In the genomic region with DNA sequence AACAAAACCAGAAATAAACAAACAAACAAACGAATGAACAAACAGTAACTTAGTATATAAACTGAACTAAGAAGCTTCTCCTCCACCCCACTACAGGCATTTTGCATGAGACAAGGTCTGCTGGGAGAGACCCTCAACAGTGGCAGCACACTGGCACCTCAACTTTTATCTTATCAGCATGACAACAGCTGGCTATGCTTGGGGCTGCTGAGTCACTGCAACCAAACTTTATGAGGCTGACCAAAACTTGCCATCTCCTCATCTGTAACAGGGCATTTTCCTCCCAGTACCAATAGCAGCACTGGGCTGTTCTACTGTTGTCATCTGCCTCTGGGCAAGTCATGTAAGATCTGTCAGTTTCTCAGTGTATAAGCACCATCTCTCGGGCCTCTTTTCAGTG, we compare ENCODE assay signal across 17 mouse cellular contexts. TPM values are rescaled to one million over a fixed set of nuclear protein-coding genes. Genes with fewer than 3 reads are reported as not detected.
DNase-seq lines count a peak whose midpoint lies in the region; ATAC-seq and TF ChIP-seq lines count a peak whose summit lies in the region.
"Had no signal": no experiment of that assay in that cellular context is flagged by ENCODE, and none has a peak within 500 bp of the region (broad histone marks: within the 10 kb centered on the region; RNA-seq: fewer than 3 reads in every experiment).

No protein-coding gene starts in this region.

- H3K4me2 ChIP-seq in lung, embryonic 14.5 days: peak overlapping the region; percentile 70
- H3K4me2 ChIP-seq in liver, embryonic 16.5 days (ENCODE audit: low read depth, low read length): peak overlapping the region; percentile 64
- H3K4me2 ChIP-seq in forebrain, embryonic 11.5 days (ENCODE audit: low read depth, low read length, severe bottlenecking): no peak overlapping the region

- H3K79me2 ChIP-seq in MEL (ENCODE audit: control insufficient read depth, insufficient read depth, low read length, poor library complexity): peaks cover 82% of the 10 kb centered on the region

- TF ChIP-seq EP300 in MEL (IDR thresholded peaks at IDR 0.05; ENCODE audit: low read depth in 1 of 2, low read length in 2 of 2): peak; percentile 80 to 82

- peaks cover 16% of the 10 kb centered on the region for H3K36me3 ChIP-seq in lung, embryonic 14.5 days (ENCODE audit: insufficient read depth)
- peaks cover 11 to 34% of the 10 kb centered on the region in 2 experiments for H3K36me3 ChIP-seq in MEL (ENCODE audit: control insufficient read depth in 1 of 2, insufficient read depth in 2 of 2, low read length in 2 of 2)
- peaks cover 18% of the 10 kb centered on the region for H3K36me3 ChIP-seq in liver, embryonic 16.5 days (ENCODE audit: control insufficient read depth, insufficient read depth)
- no peaks in the 10 kb centered on the region for H3K36me3 ChIP-seq in forebrain, embryonic 11.5 days (ENCODE audit: control insufficient read depth, insufficient read depth, low read length)

- H3K9me3 ChIP-seq in lung, embryonic 14.5 days (ENCODE audit: low read depth, low read length): no peaks in the 10 kb centered on the region
- no peaks in the 10 kb centered on the region for H3K9me3 ChIP-seq in MEL (replicated peaks; ENCODE audit: insufficient read depth, low read length)
- no peaks in the 10 kb centered on the region for H3K9me3 ChIP-seq in liver, embryonic 16.5 days (replicated peaks; ENCODE audit: control insufficient read depth, low read length)
- H3K9me3 ChIP-seq in forebrain, embryonic 11.5 days (ENCODE audit: control insufficient read depth, low read length): no peaks in the 10 kb centered on the region
- H3K9me3 ChIP-seq: embryonic facial prominence, embryonic 10.5 days; forebrain, embryonic 13.5 days had no signal

- TF ChIP-seq CTCF in lung, embryonic 14.5 days (IDR thresholded peaks at IDR 0.05; ENCODE audit: low read depth): no peak
- no peak for TF ChIP-seq CTCF in MEL (IDR thresholded peaks at IDR 0.05 in 2 of 3, conservative IDR thresholded peaks at IDR 0.05 in 1 of 3; ENCODE audit: control insufficient read depth in 1 of 3, insufficient read depth in 1 of 3, low read depth in 2 of 3, low read length in 3 of 3, poor library complexity in 1 of 3, severe bottlenecking in 1 of 3)

- DNase-seq in lung, embryonic 14.5 days: no peak
- DNase-seq in lung, postnatal 4 days: no peak
- peak; percentile 79 for DNase-seq in MEL (ENCODE audit: low read depth, low spot score)
- no peak for DNase-seq in forebrain, embryonic 11.5 days (ENCODE audit: low spot score)
- no peak for DNase-seq in left cerebral cortex, adult 9 months (ENCODE audit: low spot score in 2 of 2)
- DNase-seq: cerebellum, adult 8-10 months; gastrocnemius, postnatal 10 days; kidney, postnatal 10 days; right cerebral cortex, postnatal 14 days had no signal

- ATAC-seq in lung, embryonic 14.5 days (ENCODE audit: insufficient read depth): no peak
- ATAC-seq in common myeloid progenitor, adult 5-6 weeks (replicated peaks; ENCODE audit: low read depth, poor library complexity, severe bottlenecking): peak; percentile 16
- ATAC-seq in liver, embryonic 16.5 days (ENCODE audit: low read depth): peak; percentile 59
- no peak for ATAC-seq in forebrain, embryonic 11.5 days (replicated peaks; ENCODE audit: low FRiP score)
- ATAC-seq: activated CD4-positive, CD25-positive, alpha-beta regulatory T cell, adult 4 months; forebrain, embryonic 13.5 days had no signal

- no peak for TF ChIP-seq RAD21 in MEL (IDR thresholded peaks at IDR 0.05; ENCODE audit: low read depth, low read length)

- no peaks in the 10 kb centered on the region for H3K27me3 ChIP-seq in lung, embryonic 14.5 days (ENCODE audit: insufficient read depth, low read length)
- no peaks in the 10 kb centered on the region for H3K27me3 ChIP-seq in MEL (ENCODE audit: control insufficient read depth in 1 of 2, insufficient read depth in 2 of 2, low read length in 2 of 2)
- no peaks in the 10 kb centered on the region for H3K27me3 ChIP-seq in liver, embryonic 16.5 days (ENCODE audit: control insufficient read depth, insufficient read depth, low read depth, low read length)
- no peaks in the 10 kb centered on the region for H3K27me3 ChIP-seq in forebrain, embryonic 11.5 days (ENCODE audit: control insufficient read depth, insufficient read depth, low read length)
- H3K27me3 ChIP-seq: forebrain, embryonic 13.5 days had no signal

- no peak for TF ChIP-seq POLR2A in MEL (IDR thresholded peaks at IDR 0.05; ENCODE audit: control insufficient read depth in 1 of 2, insufficient read depth in 1 of 2, low read depth in 1 of 2, low read length in 2 of 2, poor library complexity in 1 of 2)

- peaks cover 16% of the 10 kb centered on the region for H3K4me1 ChIP-seq in lung, embryonic 14.5 days (ENCODE audit: insufficient read depth)
- H3K4me1 ChIP-seq in MEL (ENCODE audit: control insufficient read depth in 1 of 2, insufficient read depth in 2 of 2, low read length in 2 of 2): peaks cover 21 to 23% of the 10 kb centered on the region in 2 experiments
- H3K4me1 ChIP-seq in liver, embryonic 16.5 days (ENCODE audit: control insufficient read depth, low read depth, low read length): peaks cover 47% of the 10 kb centered on the region
- H3K4me1 ChIP-seq in forebrain, embryonic 11.5 days (replicated peaks; ENCODE audit: control insufficient read depth, insufficient read depth, low read length): peaks cover 11% of the 10 kb centered on the region

- H3K27ac ChIP-seq in lung, embryonic 14.5 days (ENCODE audit: low read depth): peak overlapping the region; percentile 18; the same call in 1 of the 2 replicates
- peak overlapping the region; percentile 38 for H3K27ac ChIP-seq in MEL (ENCODE audit: control insufficient read depth, low read depth, low read length)
- peak overlapping the region; percentile 99 for H3K27ac ChIP-seq in liver, embryonic 16.5 days (ENCODE audit: low read length)
- no peak overlapping the region for H3K27ac ChIP-seq in forebrain, embryonic 11.5 days (ENCODE audit: low read depth, low read length)
- H3K27ac ChIP-seq: embryonic facial prominence, embryonic 10.5 days; forebrain, embryonic 13.5 days; macrophage had no signal

- WGBS in lung, embryonic 14.5 days: 76% methylated on average over 2 of the region's 2 CpGs
- WGBS in liver, embryonic 16.5 days (ENCODE audit: insufficient replicate concordance): 34% methylated on average over 2 of the region's 2 CpGs
- 88% methylated on average over 2 of the region's 2 CpGs for WGBS in forebrain, embryonic 11.5 days

- H3K9ac ChIP-seq in lung, embryonic 14.5 days: no peak overlapping the region
- no peak overlapping the region for H3K9ac ChIP-seq in MEL (ENCODE audit: control insufficient read depth, low read depth, low read length, poor library complexity, severe bottlenecking)
- H3K9ac ChIP-seq in liver, embryonic 16.5 days (ENCODE audit: low read depth, low read length): peak overlapping the region; percentile 99
- no peak overlapping the region for H3K9ac ChIP-seq in forebrain, embryonic 11.5 days (ENCODE audit: low read length)
- H3K9ac ChIP-seq: forebrain, embryonic 13.5 days had no signal

- H3K4me3 ChIP-seq in lung, embryonic 14.5 days (ENCODE audit: low read depth, low read length): peak overlapping the region; percentile 6; the same call in 1 of the 2 replicates
- 0 out of 4 replicates have a peak overlapping the region, but pooled peaks of 1 of the 2 experiments have one; percentile 6 for H3K4me3 ChIP-seq in MEL (ENCODE audit: control insufficient read depth in 1 of 2, insufficient read depth in 1 of 2, low read depth in 2 of 2, low read length in 2 of 2)
- peak overlapping the region; percentile 98 for H3K4me3 ChIP-seq in liver, embryonic 16.5 days (ENCODE audit: low read depth, low read length)
- no peak overlapping the region for H3K4me3 ChIP-seq in forebrain, embryonic 11.5 days (ENCODE audit: low read depth, low read length)
- H3K4me3 ChIP-seq: embryonic facial prominence, embryonic 10.5 days; forebrain, embryonic 13.5 days had no signal

RNA-seq across cellular contexts. Expression of a gene that starts 3.0 kb away (rescaled TPM):
- polyA plus RNA-seq in lung, embryonic 14.5 days (2014; fragmentation: Nextera tagmentation; extraction: Ambion mirVana): 46.6 and 52.0 TPM in 2 replicates
- 34.6 and 38.1 TPM in 2 replicates for total RNA-seq in MEL (2012; rRNA removed)
- polyA plus RNA-seq in MEL (2012; ENCODE audit: insufficient read depth in 1 of 2, insufficient read length in 2 of 2, low read depth in 1 of 2, low replicate concordance in 2 of 2, missing spikeins in 1 of 2): 10 to 100 TPM in 1 of 2 experiments, not detected in 1; 33.6 TPM
- 21.9 and 22.5 TPM in 2 replicates for total RNA-seq in common myeloid progenitor, adult 5-6 weeks (2017)
- polyA plus RNA-seq in liver, embryonic 16.5 days (2015; fragmentation: Nextera tagmentation; extraction: Ambion mirVana): 38.9 and 39.2 TPM in 2 replicates
- 57.4 and 60.3 TPM in 2 replicates for polyA plus RNA-seq in forebrain, embryonic 11.5 days (2014; fragmentation: Nextera tagmentation; extraction: Ambion mirVana)

RNA-seq across cellular contexts. Expression of a gene that starts 3.3 kb away (rescaled TPM):
- polyA plus RNA-seq in lung, embryonic 14.5 days (2014; fragmentation: Nextera tagmentation; extraction: Ambion mirVana): 20.9 and 22.9 TPM in 2 replicates
- 32.5 and 40.6 TPM in 2 replicates for total RNA-seq in MEL (2012; rRNA removed)
- 10 to 100 TPM in 1 of 2 experiments, not detected in 1; 25.0 TPM for polyA plus RNA-seq in MEL (2012; ENCODE audit: insufficient read depth in 1 of 2, insufficient read length in 2 of 2, low read depth in 1 of 2, low replicate concordance in 2 of 2, missing spikeins in 1 of 2)
- total RNA-seq in common myeloid progenitor, adult 5-6 weeks (2017): 10.4 and 19.1 TPM in 2 replicates
- polyA plus RNA-seq in liver, embryonic 16.5 days (2015; fragmentation: Nextera tagmentation; extraction: Ambion mirVana): 7.6 and 7.8 TPM in 2 replicates
- polyA plus RNA-seq in forebrain, embryonic 11.5 days (2014; fragmentation: Nextera tagmentation; extraction: Ambion mirVana): 26.5 and 27.4 TPM in 2 replicates

RNA-seq across cellular contexts. Expression of a gene that starts 28.9 kb away (rescaled TPM):
- polyA plus RNA-seq in lung, embryonic 14.5 days (2014; fragmentation: Nextera tagmentation; extraction: Ambion mirVana): 0.35 and 0.59 TPM in 2 replicates
- total RNA-seq in MEL (2012; rRNA removed): not detected in 2 replicates
- polyA plus RNA-seq in MEL (2012; ENCODE audit: insufficient read depth in 1 of 2, insufficient read length in 2 of 2, low read depth in 1 of 2, low replicate concordance in 2 of 2, missing spikeins in 1 of 2): under 1 TPM in 1 of 2 experiments, not detected in 1; 0.70 TPM
- total RNA-seq in common myeloid progenitor, adult 5-6 weeks (2017): not detected in 2 replicates
- polyA plus RNA-seq in liver, embryonic 16.5 days (2015; fragmentation: Nextera tagmentation; extraction: Ambion mirVana): 0.18 TPM in 1 of 2 replicates, not detected in the other
- polyA plus RNA-seq in forebrain, embryonic 11.5 days (2014; fragmentation: Nextera tagmentation; extraction: Ambion mirVana): 0.33 and 0.47 TPM in 2 replicates
- total RNA-seq: gastrocnemius, postnatal 10 days; heart, postnatal 25 days; layer of hippocampus, postnatal 14 days had no signal
- polyA plus RNA-seq: macrophage had no signal

RNA-seq across cellular contexts. Expression of a gene that starts 31.1 kb away (rescaled TPM):
- polyA plus RNA-seq in lung, embryonic 14.5 days (2014; fragmentation: Nextera tagmentation; extraction: Ambion mirVana): 19.6 and 21.8 TPM in 2 replicates
- total RNA-seq in MEL (2012; rRNA removed): 33.6 and 45.6 TPM in 2 replicates
- 10 to 100 TPM in 1 of 2 experiments, not detected in 1; 34.2 TPM for polyA plus RNA-seq in MEL (2012; ENCODE audit: insufficient read depth in 1 of 2, insufficient read length in 2 of 2, low read depth in 1 of 2, low replicate concordance in 2 of 2, missing spikeins in 1 of 2)
- 19.0 and 25.3 TPM in 2 replicates for total RNA-seq in common myeloid progenitor, adult 5-6 weeks (2017)
- 13.4 and 14.1 TPM in 2 replicates for polyA plus RNA-seq in liver, embryonic 16.5 days (2015; fragmentation: Nextera tagmentation; extraction: Ambion mirVana)
- 18.4 and 20.6 TPM in 2 replicates for polyA plus RNA-seq in forebrain, embryonic 11.5 days (2014; fragmentation: Nextera tagmentation; extraction: Ambion mirVana)

RNA-seq across cellular contexts. Expression of a gene that starts 32.0 kb away (rescaled TPM):
- 28.4 and 28.8 TPM in 2 replicates for polyA plus RNA-seq in lung, embryonic 14.5 days (2014; fragmentation: Nextera tagmentation; extraction: Ambion mirVana)
- total RNA-seq in MEL (2012; rRNA removed): 26.4 and 29.4 TPM in 2 replicates
- 100 to 1,000 TPM in 1 of 2 experiments, 10 to 100 TPM in 1; 37.4 to 113 TPM for polyA plus RNA-seq in MEL (2012; ENCODE audit: insufficient read depth in 1 of 2, insufficient read length in 2 of 2, low read depth in 1 of 2, low replicate concordance in 2 of 2, missing spikeins in 1 of 2)
- total RNA-seq in common myeloid progenitor, adult 5-6 weeks (2017): 17.2 and 19.2 TPM in 2 replicates
- 10.7 and 11.0 TPM in 2 replicates for polyA plus RNA-seq in liver, embryonic 16.5 days (2015; fragmentation: Nextera tagmentation; extraction: Ambion mirVana)
- polyA plus RNA-seq in forebrain, embryonic 11.5 days (2014; fragmentation: Nextera tagmentation; extraction: Ambion mirVana): 36.2 and 39.4 TPM in 2 replicates

Comparison
In these comparisons a context has a peak if more than half of its experiments do, and no peak if none do; other contexts are left out.
1. ATAC-seq: peak in common myeloid progenitor, adult 5-6 weeks (single experiment) and liver, embryonic 16.5 days (single experiment); none in lung, embryonic 14.5 days (single experiment) and forebrain, embryonic 11.5 days (single experiment).